Mouse (Mus musculus) embryonic facial prominence, embryonic 11.5 days (tissue): ENCODE measurements at regions not wholly inside any gene's neighbourhood (a gene's known extent, or its start where the extent isn't known, plus 50 kb on each side); places are given as distances from the start of the nearest gene placed in this dataset.

Experiments
- ATAC-seq: fragments of 200-750 bp; cut with Nextera tagmentation; replicated peaks from 2 replicates; pipeline ENCODE4 v1.8.0; 2017; ENCODE audit warnings: low read depth; ENCODE audit not compliant: insufficient number of reproducible peaks, low FRiP score, low TSS enrichment
- DNase-seq: peaks from one replicate; pipeline ENCODE4 v3.0.0-alpha.2; 2015; ENCODE audit warnings: low spot score
- H3K27ac ChIP-seq: fragments of 300-500 bp; sonication (generic); replicated peaks from 2 replicates; pipeline ENCODE4 v1.5.1; 2014; ENCODE audit warnings: mild to moderate bottlenecking, low read depth, low read length, control low read depth
- H3K27me3 ChIP-seq: fragments of 300-500 bp; sonication (generic); 2 replicates; pipeline ENCODE4 v1.6.1; 2014; ENCODE audit warnings: mild to moderate bottlenecking, low read length, moderate library complexity, mixed read lengths; ENCODE audit not compliant: control insufficient read depth, insufficient read depth
- H3K36me3 ChIP-seq: fragments of 300-500 bp; sonication (generic); replicated peaks from 2 replicates; pipeline ENCODE4 v1.6.1; 2014; ENCODE audit warnings: low read depth, mild to moderate bottlenecking, low read length, moderate library complexity, mixed read lengths; ENCODE audit not compliant: control insufficient read depth, insufficient read depth
- H3K4me1 ChIP-seq: fragments of 300-500 bp; sonication (generic); 2 replicates; pipeline ENCODE4 v1.6.1; 2014; ENCODE audit warnings: low read length, mixed read lengths; ENCODE audit not compliant: control insufficient read depth, insufficient read depth
- H3K4me2 ChIP-seq: fragments of 300-500 bp; sonication (generic); 2 replicates; pipeline ENCODE4 v1.6.1; 2014; ENCODE audit warnings: low read depth, mild to moderate bottlenecking, control low read depth, low read length, moderate library complexity
- H3K4me3 ChIP-seq: fragments of 300-500 bp; sonication (generic); 2 replicates; pipeline ENCODE4 v1.5.1; 2014; ENCODE audit warnings: low read depth, low read length, control low read depth
- H3K9ac ChIP-seq: fragments of 300-500 bp; sonication (generic); replicated peaks from 2 replicates; pipeline ENCODE4 v1.6.1; 2014; ENCODE audit warnings: mild to moderate bottlenecking, control low read depth, low read length
- H3K9me3 ChIP-seq: fragments of 300-500 bp; sonication (generic); replicated peaks from 2 replicates; pipeline ENCODE4 v1.6.1; 2016; ENCODE audit warnings: mild to moderate bottlenecking, low read length, inconsistent platforms, mixed read lengths; ENCODE audit not compliant: control insufficient read depth
- WGBS: fragments of 180-500 bp; shearing (Covaris S2); extraction: QIAGEN DNeasy Blood & Tissue Kit; methylation state at CpG from one replicate; pipeline ENCODE4 v1.1.7; 2014; 5-methylcytosine and 5-hydroxymethylcytosine counted together

- H3K27me3 ChIP-seq, result no peaks in the 10 kb centered on the region
- no peak overlapping the region for H3K27ac ChIP-seq
- no peaks in the 10 kb centered on the region for H3K9me3 ChIP-seq
- DNase-seq (peak; percentile 79), ATAC-seq (peak; percentile 87)
- H3K9ac ChIP-seq, result no peak overlapping the region
- H3K4me2 ChIP-seq, result no peak overlapping the region
- 32% methylated on average over 3 of the region's 3 CpGs for WGBS
- no peaks in the 10 kb centered on the region for H3K36me3 ChIP-seq
- no peaks in the 10 kb centered on the region for H3K4me1 ChIP-seq
- no peak overlapping the region for H3K4me3 ChIP-seq
Observed at GRCm38 (mm10) chr19:51482168-51482907, 781.8 kb upstream of the Ins1 start.
